Mouse (Mus musculus) ES-E14 (cell line): ENCODE data around the gene Strc. TPM values are rescaled to one million over a fixed set of nuclear protein-coding genes. Genes with fewer than 3 reads are reported as not detected.

Experiments
- DNase-seq: peaks from one replicate; pipeline ENCODE4 v3.0.0-alpha.2; 2013; ENCODE audit warnings: low read depth, low spot score
- H3K27ac ChIP-seq: 2 replicates; pipeline ENCODE4 v1.5.1; 2012; ENCODE audit warnings: low read depth, mild to moderate bottlenecking, low read length, moderate library complexity, mixed read lengths; ENCODE audit not compliant: poor library complexity, insufficient read depth, severe bottlenecking
- H3K36me3 ChIP-seq: 2 replicates; pipeline ENCODE4 v1.6.1; 2012; ENCODE audit warnings: mild to moderate bottlenecking, low read length, moderate library complexity, mixed read lengths; ENCODE audit not compliant: control insufficient read depth, poor library complexity, insufficient read depth, severe bottlenecking
- H3K4me1 ChIP-seq, 2 experiments: fragments of 150-350 bp in 1 of 2; sonication (generic) in 1 of 2; 2 replicates each; pipeline ENCODE4 v1.6.1; 2012; ENCODE audit warnings: low read length in 2 of 2, mild to moderate bottlenecking in 1 of 2, mixed read lengths in 1 of 2; ENCODE audit not compliant: control insufficient read depth in 2 of 2, insufficient read depth in 2 of 2, poor library complexity in 1 of 2
- H3K4me3 ChIP-seq, 2 experiments: fragments of 150-350 bp in 1 of 2; sonication (generic) in 1 of 2; 2 replicates each; pipeline ENCODE4 v1.5.1; 2012; ENCODE audit warnings: low read length in 2 of 2, low read depth in 1 of 2, mild to moderate bottlenecking in 1 of 2, mixed read lengths in 1 of 2; ENCODE audit not compliant: insufficient read depth in 1 of 2, poor library complexity in 1 of 2, severe bottlenecking in 1 of 2
- H3K9ac ChIP-seq: 2 replicates; pipeline ENCODE4 v1.6.1; 2012; ENCODE audit warnings: low read depth, mild to moderate bottlenecking, low read length, mixed read lengths; ENCODE audit not compliant: poor library complexity, insufficient read depth, severe bottlenecking
- H3K9me3 ChIP-seq: fragments of 150-350 bp; sonication (generic); 2 replicates; pipeline ENCODE4 v1.6.1; 2012; ENCODE audit warnings: low read depth, mild to moderate bottlenecking, low read length; ENCODE audit not compliant: control insufficient read depth, insufficient read depth
- CHD2 ChIP-seq: IDR thresholded peaks from 2 replicates; pipeline ENCODE4 v1.6.1; 2014; ENCODE audit warnings: mild to moderate bottlenecking, low read depth, low read length, inconsistent platforms
- HCFC1 ChIP-seq: IDR thresholded peaks from 2 replicates; pipeline ENCODE4 v1.6.1; 2012; ENCODE audit warnings: low read length, inconsistent platforms, borderline replicate concordance; ENCODE audit not compliant: insufficient read depth
- MAFK ChIP-seq: IDR thresholded peaks from 2 replicates; pipeline ENCODE4 v1.6.1; 2014; ENCODE audit warnings: mild to moderate bottlenecking, low read depth, low read length, inconsistent platforms; ENCODE audit not compliant: insufficient read depth
- ZC3H11A ChIP-seq: IDR thresholded peaks from 2 replicates; pipeline ENCODE4 v1.6.1; 2012; ENCODE audit warnings: low read depth, mild to moderate bottlenecking, inconsistent platforms, low read length, borderline replicate concordance
- ZNF384 ChIP-seq: IDR thresholded peaks from 2 replicates; pipeline ENCODE4 v1.6.1; 2012; ENCODE audit warnings: low read depth, low read length, inconsistent platforms
- in situ Hi-C, 2 experiments: fragments of 600-800 bp; cut with MboI; formaldehyde crosslinking; loops; one replicate each; pipeline ENCODE4 v1.15.1; 2025; ENCODE audit warnings: low sequenced_read_pairs in 2 of 2, inconsistent platforms in 1 of 2; ENCODE audit not compliant: unreplicated experiment in 2 of 2
- total RNA-seq: library from RNA; depleted of rRNA; stranded (reverse); fragments of 300-350 nt; gene quantifications from 2 replicates; pipeline ENCODE4 v1.2.3, GENCODE M21; 2012

The Strc gene
- total RNA-seq, 1 experiment = 0.09 TPM

- no peaks in the 10 kb centered on the region for H3K36me3 ChIP-seq
- peak within 1 kb of the TSS; percentile 87 to 93 for H3K4me3 ChIP-seq
- in situ Hi-C loops = no loop called here
- H3K9me3 ChIP-seq = no peaks in the 10 kb centered on the region
- DNase-seq = peak; percentile 90
- H3K27ac ChIP-seq = no peak within 1 kb of the TSS; the same call in 1 of the 2 replicates
- no peak for TF ChIP-seq ZNF384
- no peak for TF ChIP-seq MAFK
- TF ChIP-seq HCFC1 = peak; percentile 36; the same call in 1 of the 2 replicates
- peak within 1 kb of the TSS; percentile 82 for H3K9ac ChIP-seq
- H3K4me1 ChIP-seq = peaks cover 2 to 7% of the 10 kb centered on the region in 2 experiments; a peak in 2 of 4 replicates
These were observed 32.0 kb downstream of the Strc start, which contains the start of gene Ppip5k1 for GRCm38 (mm10) chr2:121354820-121355592. Gene Ppip5k1, minus strand, starts transcription at chr2:121355396.

GRCm38 (mm10) chr2:121354378-121354777 is 32.6 kb downstream of the Strc start:
- H3K4me1 ChIP-seq = peaks cover 2 to 6% of the 10 kb centered on the region in 2 experiments; a peak in 2 of 4 replicates
- H3K9ac ChIP-seq = peak overlapping the region; percentile 82
- in situ Hi-C loops = no loop called here
- no peak overlapping the region for H3K27ac ChIP-seq
- no peaks in the 10 kb centered on the region for H3K36me3 ChIP-seq
- peak overlapping the region; percentile 87 to 93 for H3K4me3 ChIP-seq
- H3K9me3 ChIP-seq = no peaks in the 10 kb centered on the region
- TF ChIP-seq ZC3H11A = no peak
- TF ChIP-seq HCFC1 = no peak
- no peak for TF ChIP-seq MAFK
- TF ChIP-seq CHD2 = no peak
- TF ChIP-seq ZNF384 = no peak
- DNase-seq = no peak

DNA sequence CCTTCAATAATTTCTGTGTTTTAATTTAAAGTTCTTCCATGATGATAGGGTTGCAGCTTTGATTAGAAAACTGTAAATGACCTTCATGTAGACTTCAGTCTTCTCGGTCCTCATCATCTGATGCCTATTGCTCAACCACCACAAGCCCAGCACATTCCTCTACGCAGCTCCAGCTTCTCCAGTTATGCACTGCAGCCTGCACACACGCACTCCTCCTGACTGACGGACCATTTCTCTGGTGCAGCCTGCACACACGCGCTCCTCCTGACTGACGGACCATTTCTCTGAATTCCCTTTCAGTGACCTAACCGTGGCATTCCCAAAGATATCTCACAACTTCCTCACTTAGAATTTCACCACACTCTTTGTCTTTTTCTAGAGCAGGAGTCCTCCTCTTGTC is 33.8 kb downstream of the Strc start:
- no peak overlapping the region for H3K27ac ChIP-seq
- no peaks in the 10 kb centered on the region for H3K36me3 ChIP-seq
- DNase-seq = no peak
- in situ Hi-C loops = no loop called here
- H3K4me1 ChIP-seq = peaks cover 2% of the 10 kb centered on the region in 2 experiments; a peak in 1 of 4 replicates
- no peaks in the 10 kb centered on the region for H3K9me3 ChIP-seq
- no peak overlapping the region for H3K4me3 ChIP-seq
- H3K9ac ChIP-seq = no peak overlapping the region
- TF ChIP-seq CHD2 (no peak), HCFC1 (no peak), ZC3H11A (no peak), ZNF384 (no peak), MAFK (no peak)

DNA sequence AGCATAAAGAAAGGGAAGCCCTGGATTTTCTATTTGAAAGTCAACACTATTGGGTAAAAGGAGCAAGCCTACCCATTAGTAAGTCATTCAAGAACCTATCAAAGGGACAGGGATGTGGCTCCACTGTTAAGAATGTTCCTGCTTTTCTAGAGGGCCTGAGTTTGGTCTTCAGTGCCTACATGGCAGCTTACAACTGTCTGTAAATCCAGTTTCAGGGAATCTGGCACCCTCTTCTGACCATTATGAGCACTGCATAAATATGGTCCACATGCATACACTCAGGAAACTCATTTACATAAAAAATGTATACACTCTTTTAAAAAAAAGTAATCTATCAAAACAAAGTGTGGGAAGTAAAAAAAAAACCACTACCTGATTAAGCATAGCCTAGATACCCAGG is 47.9 kb downstream of the Strc start:
- DNase-seq = no peak
- peaks cover 2% of the 10 kb centered on the region; the same call in 1 of the 2 replicates for H3K36me3 ChIP-seq
- H3K4me3 ChIP-seq = no peak overlapping the region
- no peaks in the 10 kb centered on the region for H3K4me1 ChIP-seq
- H3K27ac ChIP-seq = no peak overlapping the region
- H3K9me3 ChIP-seq = no peaks in the 10 kb centered on the region
- 0 out of 2 replicates have a peak, but pooled peaks have one; percentile 11 for TF ChIP-seq ZNF384
- peak; percentile 52; the same call in 1 of the 2 replicates for TF ChIP-seq ZC3H11A
- no peak for TF ChIP-seq HCFC1
- in situ Hi-C loops = loop anchor here in 1 of 2 experiments (10.0 kb wide), 1 partner anchor 154 kb away; no protein-coding TSS in a partner anchor
- no peak overlapping the region for H3K9ac ChIP-seq
